In the genomic region with DNA sequence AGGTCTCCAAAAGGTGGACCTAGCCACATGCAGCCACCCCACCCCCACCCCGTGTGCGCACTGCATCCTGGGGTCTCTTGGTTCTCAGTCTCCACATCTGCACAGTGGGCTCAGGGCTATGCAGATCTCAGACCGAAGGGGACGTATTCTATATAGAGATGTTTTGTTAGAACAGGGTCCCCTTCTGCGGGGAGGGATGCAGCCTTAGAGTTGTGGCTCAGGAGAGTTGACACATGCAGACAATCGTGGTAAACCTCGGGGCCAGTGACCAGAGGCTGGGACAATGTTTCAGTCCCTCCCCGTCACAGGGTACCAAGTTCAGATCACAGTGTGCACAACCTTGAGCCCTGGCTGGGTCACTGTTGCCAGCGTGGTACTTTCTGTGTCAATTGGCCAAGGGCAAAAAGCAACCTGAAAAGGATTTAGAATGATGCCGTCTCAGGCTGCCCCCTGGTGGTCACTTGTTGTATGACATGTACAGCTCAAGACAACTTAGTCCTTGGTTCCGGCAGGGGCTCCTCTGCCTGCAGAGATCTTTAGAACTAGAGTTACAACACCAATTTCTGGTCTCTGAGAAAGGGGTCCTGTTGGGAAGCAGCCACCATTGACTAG, we compare ENCODE assay signal across 9 mouse cellular contexts. TPM values are rescaled to one million over a fixed set of nuclear protein-coding genes. Genes with fewer than 3 reads are reported as not detected.
DNase-seq lines count a peak whose midpoint lies in the region; ATAC-seq lines count a peak whose summit lies in the region.
"Had no signal": no experiment of that assay in that cellular context is flagged by ENCODE, and none has a peak within 500 bp of the region (broad histone marks: within the 10 kb centered on the region; RNA-seq: fewer than 3 reads in every experiment).

No protein-coding gene starts in this region.

- no peak overlapping the region for H3K27ac ChIP-seq in forebrain, embryonic 13.5 days
- no peak overlapping the region for H3K27ac ChIP-seq in hindbrain, embryonic 13.5 days
- H3K27ac ChIP-seq: neural tube, embryonic 12.5 days had no signal

- H3K4me1 ChIP-seq in forebrain, embryonic 13.5 days = peaks cover 14% of the 10 kb centered on the region
- peaks cover 22% of the 10 kb centered on the region for H3K4me1 ChIP-seq in hindbrain, embryonic 13.5 days (replicated peaks)

- H3K9ac ChIP-seq in forebrain, embryonic 13.5 days = no peak overlapping the region
- no peak overlapping the region for H3K9ac ChIP-seq in hindbrain, embryonic 13.5 days
- H3K9ac ChIP-seq: neural tube, embryonic 12.5 days had no signal

- no peaks in the 10 kb centered on the region for H3K9me3 ChIP-seq in forebrain, embryonic 13.5 days (replicated peaks)
- H3K9me3 ChIP-seq in hindbrain, embryonic 13.5 days = no peaks in the 10 kb centered on the region
- H3K9me3 ChIP-seq: neural tube, embryonic 12.5 days had no signal

- no peak overlapping the region for H3K4me3 ChIP-seq in forebrain, embryonic 13.5 days
- H3K4me3 ChIP-seq in hindbrain, embryonic 13.5 days = no peak overlapping the region
- H3K4me3 ChIP-seq: neural tube, embryonic 12.5 days had no signal

- ATAC-seq in forebrain, embryonic 13.5 days = peak; percentile 44; the same call in 1 of the 2 replicates
- peak; percentile 26; the same call in 1 of the 2 replicates for ATAC-seq in hindbrain, embryonic 13.5 days (ENCODE audit: low FRiP score)
- ATAC-seq in megakaryocyte, adult 5-6 weeks (ENCODE audit: poor library complexity, severe bottlenecking) = peak; percentile 80

- H3K36me3 ChIP-seq in forebrain, embryonic 13.5 days (ENCODE audit: poor library complexity, severe bottlenecking) = no peaks in the 10 kb centered on the region
- no peaks in the 10 kb centered on the region for H3K36me3 ChIP-seq in hindbrain, embryonic 13.5 days
- H3K36me3 ChIP-seq: neural tube, embryonic 12.5 days had no signal

- WGBS in forebrain, embryonic 13.5 days = 27% methylated on average over 11 of the region's 11 CpGs
- 28% methylated on average over 11 of the region's 11 CpGs for WGBS in hindbrain, embryonic 13.5 days

- 0 out of 2 replicates have a peak overlapping the region, but pooled peaks have one; percentile 17 for H3K4me2 ChIP-seq in forebrain, embryonic 13.5 days
- no peak overlapping the region for H3K4me2 ChIP-seq in hindbrain, embryonic 13.5 days
- H3K4me2 ChIP-seq: neural tube, embryonic 12.5 days had no signal

- DNase-seq in NIH3T3 (ENCODE audit: low read depth) = peak; percentile 85
- DNase-seq in c-Kit-positive CD71-positive TER-119-positive erythroid progenitor cells, embryonic 14.5 days (ENCODE audit: low spot score) = peak; percentile 45
- peak; percentile 58 to 60 for DNase-seq in layer of hippocampus, postnatal 36 days
- peak; percentile 84 for DNase-seq in right cerebral cortex, postnatal 14 days
- DNase-seq in yolk sac, embryonic 10.5 days (ENCODE audit: low spot score) = peak; percentile 78

- H3K27me3 ChIP-seq in forebrain, embryonic 13.5 days = peaks cover 47% of the 10 kb centered on the region
- peaks cover 60% of the 10 kb centered on the region for H3K27me3 ChIP-seq in hindbrain, embryonic 13.5 days

RNA-seq across cellular contexts. Expression of a gene that starts 5.0 kb away (rescaled TPM):
- polyA plus RNA-seq in forebrain, embryonic 13.5 days (2015; fragmentation: Nextera tagmentation; extraction: Ambion mirVana) = 3.3 and 3.8 TPM in 2 replicates
- 11.7 and 12.7 TPM in 2 replicates for polyA plus RNA-seq in hindbrain, embryonic 13.5 days (2015; fragmentation: Nextera tagmentation; extraction: Ambion mirVana)
- 1 to 10 TPM; 2.1 to 3.3 TPM for total RNA-seq in layer of hippocampus, postnatal 36 days (2021)
- total RNA-seq in megakaryocyte, adult 5-6 weeks (2015) = not detected in 2 replicates
- total RNA-seq in megakaryocyte, adult 5-6 weeks (2017) = not detected in 2 replicates

RNA-seq across cellular contexts. Expression of a gene that starts 35.5 kb away (rescaled TPM):
- polyA plus RNA-seq in forebrain, embryonic 13.5 days (2015; fragmentation: Nextera tagmentation; extraction: Ambion mirVana) = 0.10 TPM in 1 of 2 replicates, not detected in the other
- 0.16 and 0.21 TPM in 2 replicates for polyA plus RNA-seq in hindbrain, embryonic 13.5 days (2015; fragmentation: Nextera tagmentation; extraction: Ambion mirVana)
- total RNA-seq in layer of hippocampus, postnatal 36 days (2021) = not detected
- not detected in 2 replicates for total RNA-seq in megakaryocyte, adult 5-6 weeks (2015)
- not detected in 2 replicates for total RNA-seq in megakaryocyte, adult 5-6 weeks (2017)
- polyA plus RNA-seq: neural tube, embryonic 12.5 days had no signal

RNA-seq across cellular contexts. Expression of a gene that starts 52.8 kb away (rescaled TPM):
- not detected in 2 replicates for polyA plus RNA-seq in forebrain, embryonic 13.5 days (2015; fragmentation: Nextera tagmentation; extraction: Ambion mirVana)
- not detected in 2 replicates for polyA plus RNA-seq in hindbrain, embryonic 13.5 days (2015; fragmentation: Nextera tagmentation; extraction: Ambion mirVana)
- total RNA-seq in layer of hippocampus, postnatal 36 days (2021) = not detected
- not detected in 2 replicates for total RNA-seq in megakaryocyte, adult 5-6 weeks (2015)
- not detected in 2 replicates for total RNA-seq in megakaryocyte, adult 5-6 weeks (2017)
- polyA plus RNA-seq: neural tube, embryonic 12.5 days had no signal

RNA-seq across cellular contexts. Expression of a gene that starts 57.5 kb away (rescaled TPM):
- not detected in 2 replicates for polyA plus RNA-seq in forebrain, embryonic 13.5 days (2015; fragmentation: Nextera tagmentation; extraction: Ambion mirVana)
- 0.06 and 0.08 TPM in 2 replicates for polyA plus RNA-seq in hindbrain, embryonic 13.5 days (2015; fragmentation: Nextera tagmentation; extraction: Ambion mirVana)
- not detected for total RNA-seq in layer of hippocampus, postnatal 36 days (2021)
- not detected in 2 replicates for total RNA-seq in megakaryocyte, adult 5-6 weeks (2015)
- not detected in 2 replicates for total RNA-seq in megakaryocyte, adult 5-6 weeks (2017)
- polyA plus RNA-seq: neural tube, embryonic 12.5 days had no signal

Comparison
In these comparisons a context has a peak if more than half of its experiments do, and no peak if none do; other contexts are left out.
1. ATAC-seq: peak in every context shown above with its lines; median percentile 80 in megakaryocyte, adult 5-6 weeks; 44 in forebrain, embryonic 13.5 days; 26 in hindbrain, embryonic 13.5 days.